Mouse (Mus musculus) neural tube, embryonic 10.5 days (tissue): ENCODE data around the gene Btf3.
A peak's percentile ranks its signal among the peaks of the same experiment; 100 is the strongest.

ENCODE experiments used
- DNase-seq: peaks from one replicate; pipeline ENCODE4 v3.0.0-alpha.2; 2017; ENCODE audit warnings: low spot score; ENCODE audit errors: extremely low spot score

The Btf3 gene

DNA sequence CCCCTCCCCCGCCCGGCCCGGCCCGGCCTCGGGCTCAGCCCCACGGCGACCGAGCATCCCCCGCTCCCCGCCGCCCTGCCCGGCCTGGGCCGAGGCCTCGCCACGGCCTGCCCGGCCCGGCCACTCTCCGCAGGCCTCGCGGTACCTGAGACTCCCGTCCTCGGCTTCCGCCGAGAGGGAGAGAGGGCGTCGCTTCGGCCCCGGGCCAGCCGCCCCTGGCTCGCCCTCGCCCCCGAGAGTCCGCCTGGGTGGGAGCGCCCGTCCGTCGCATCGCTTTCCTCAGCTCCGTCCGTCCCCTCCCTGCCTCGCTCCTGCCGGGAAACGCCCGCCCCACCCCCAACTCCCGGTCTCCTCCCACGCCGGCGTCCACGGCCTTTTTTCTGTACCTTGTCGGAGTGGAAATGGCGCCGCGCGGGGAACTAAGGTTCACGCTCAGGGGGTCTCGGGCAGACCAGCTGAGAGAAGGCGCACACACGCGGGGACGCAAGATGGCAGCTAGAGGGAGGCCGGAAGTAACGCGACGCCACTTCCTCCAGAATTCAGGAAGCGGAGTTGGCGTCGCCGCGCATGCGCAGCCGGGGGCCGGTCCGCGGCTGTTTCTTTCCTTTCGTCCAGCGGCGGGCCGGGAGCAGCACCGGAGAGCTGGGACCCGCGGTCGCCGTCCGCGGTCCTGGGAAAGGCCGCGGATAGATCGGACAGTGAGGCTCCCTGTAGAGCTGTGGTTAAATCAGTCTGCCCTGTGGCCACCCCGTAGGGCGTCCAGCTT lies at the start of gene Btf3:
Gene Btf3, minus strand, starts transcription at position 527 of the 766 bp plus-strand sequence.
- DNase-seq = peak; percentile 97

- DNase-seq = peak; percentile 84
Observed at GRCm38 (mm10) chr13:98365766-98366421, 49.1 kb upstream of the Btf3 start.

DNA sequence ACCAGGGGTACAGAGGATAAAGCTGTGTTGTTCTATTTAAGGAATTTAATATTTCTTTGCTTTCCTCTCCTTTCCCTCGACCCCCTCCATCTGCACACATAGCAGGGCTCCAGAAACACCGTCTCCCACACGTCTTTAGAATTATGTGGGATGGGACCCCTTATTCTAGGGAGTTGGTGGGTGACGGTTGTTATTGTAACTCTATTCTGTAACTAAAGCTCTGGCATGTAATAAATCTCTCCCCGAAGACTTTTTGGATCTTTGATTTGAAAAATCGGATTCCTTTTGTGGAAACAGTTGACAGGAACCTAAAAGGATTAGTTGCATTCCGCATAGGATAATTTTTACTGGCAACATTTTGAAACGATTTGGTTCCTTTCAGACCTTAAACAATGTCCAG lies 48.3 kb upstream of the Btf3 start:
- DNase-seq = no peak

DNA sequence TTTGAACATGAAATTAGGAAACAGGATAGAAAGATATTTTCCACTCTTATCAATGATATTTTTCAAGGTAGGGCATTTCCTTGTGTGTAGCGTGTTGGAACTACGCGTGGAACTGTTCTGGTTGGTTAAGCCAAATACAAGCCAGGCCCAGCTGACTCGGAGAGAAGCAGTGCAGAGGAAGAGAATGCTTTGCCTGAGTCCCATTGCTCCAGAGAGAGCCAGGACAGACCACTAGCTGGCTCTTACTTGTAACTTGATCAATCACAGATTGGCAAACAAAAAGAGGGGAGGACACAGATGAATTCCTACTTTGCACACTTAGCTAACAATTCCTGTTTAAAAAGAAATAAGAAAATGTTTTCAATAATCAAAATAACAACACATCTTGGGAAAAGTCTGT lies 46.2 kb upstream of the Btf3 start:
- DNase-seq = no peak

GRCm38 (mm10) chr13:98361161-98361560 lies 44.4 kb upstream of the Btf3 start:
- DNase-seq = no peak

DNA sequence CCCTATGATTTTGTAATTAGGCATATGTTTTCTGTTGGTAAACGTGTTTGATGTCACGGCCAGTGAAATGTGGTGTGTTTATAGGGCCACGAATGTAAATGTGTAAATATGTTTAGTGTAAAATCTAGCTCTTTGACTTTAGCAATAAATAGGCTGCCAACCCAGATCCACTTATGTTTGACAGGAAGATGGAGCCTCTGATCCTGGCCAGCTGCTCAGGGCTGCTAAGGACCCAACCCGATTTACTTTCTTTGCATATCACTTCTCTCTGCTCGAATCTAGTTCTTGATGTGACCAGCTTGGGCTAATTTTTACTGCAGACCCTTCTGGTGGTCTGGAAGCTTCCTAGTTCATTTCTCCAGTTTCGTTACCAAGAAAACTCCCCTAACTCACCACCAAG lies 43.6 kb upstream of the Btf3 start:
- no peak for DNase-seq

DNA sequence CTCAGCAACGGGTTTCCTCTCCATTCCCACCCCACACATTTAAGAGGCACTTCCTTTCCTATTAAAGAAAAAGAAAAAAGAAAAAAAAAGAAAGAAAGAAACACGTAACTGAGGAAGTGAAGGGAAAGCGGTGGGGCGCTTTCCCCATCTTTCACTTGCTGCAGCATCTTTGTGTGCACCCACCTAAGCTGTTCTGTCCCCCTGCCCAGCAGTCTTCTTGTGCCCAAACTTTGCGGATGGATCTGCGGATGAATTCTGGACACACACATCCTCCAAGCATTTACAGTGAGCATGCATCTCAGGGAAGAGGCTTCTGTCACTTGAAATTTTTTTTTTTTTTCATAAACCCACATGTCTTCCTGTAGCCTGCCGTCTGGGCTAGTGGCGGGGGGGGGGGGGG lies 42.5 kb upstream of the Btf3 start:
- DNase-seq = peak; percentile 34

DNA sequence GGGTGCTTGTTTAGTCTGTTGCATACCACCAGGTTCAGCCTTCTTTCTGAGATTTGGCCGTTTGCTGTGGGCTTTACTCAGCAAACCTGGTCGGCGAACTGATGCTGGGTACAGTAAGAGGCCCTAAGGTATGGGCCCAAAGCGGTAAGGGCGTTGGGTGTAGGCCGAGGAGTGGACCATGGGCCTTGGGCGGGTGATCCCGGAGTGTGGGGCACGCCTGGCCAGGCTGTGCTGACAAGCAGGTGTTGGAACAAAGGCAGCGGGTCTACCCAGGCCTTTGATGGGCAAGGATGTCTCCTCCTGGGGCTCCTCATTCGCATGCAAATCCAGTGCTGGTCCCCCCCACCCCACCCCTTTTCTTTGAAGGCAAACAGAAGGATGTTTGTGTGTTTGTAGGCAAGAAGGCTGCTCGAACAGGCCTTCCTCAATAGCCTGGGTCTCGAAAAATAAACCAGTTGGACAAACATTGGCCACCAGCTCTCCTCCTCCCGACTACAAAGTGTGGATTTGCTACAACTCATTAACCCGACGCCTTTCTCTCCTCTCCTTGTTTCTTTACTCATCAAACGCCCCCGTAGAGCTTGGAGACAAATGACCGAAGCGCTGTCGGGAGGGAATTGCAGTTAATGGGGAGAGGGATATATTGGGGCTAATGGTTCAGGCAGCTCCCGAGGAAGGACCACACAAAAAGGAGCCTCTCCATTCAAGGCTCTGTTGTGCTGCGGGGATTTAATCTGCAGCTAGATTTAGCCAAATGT lies 41.8 kb upstream of the Btf3 start:
- DNase-seq = peak; percentile 76

DNA sequence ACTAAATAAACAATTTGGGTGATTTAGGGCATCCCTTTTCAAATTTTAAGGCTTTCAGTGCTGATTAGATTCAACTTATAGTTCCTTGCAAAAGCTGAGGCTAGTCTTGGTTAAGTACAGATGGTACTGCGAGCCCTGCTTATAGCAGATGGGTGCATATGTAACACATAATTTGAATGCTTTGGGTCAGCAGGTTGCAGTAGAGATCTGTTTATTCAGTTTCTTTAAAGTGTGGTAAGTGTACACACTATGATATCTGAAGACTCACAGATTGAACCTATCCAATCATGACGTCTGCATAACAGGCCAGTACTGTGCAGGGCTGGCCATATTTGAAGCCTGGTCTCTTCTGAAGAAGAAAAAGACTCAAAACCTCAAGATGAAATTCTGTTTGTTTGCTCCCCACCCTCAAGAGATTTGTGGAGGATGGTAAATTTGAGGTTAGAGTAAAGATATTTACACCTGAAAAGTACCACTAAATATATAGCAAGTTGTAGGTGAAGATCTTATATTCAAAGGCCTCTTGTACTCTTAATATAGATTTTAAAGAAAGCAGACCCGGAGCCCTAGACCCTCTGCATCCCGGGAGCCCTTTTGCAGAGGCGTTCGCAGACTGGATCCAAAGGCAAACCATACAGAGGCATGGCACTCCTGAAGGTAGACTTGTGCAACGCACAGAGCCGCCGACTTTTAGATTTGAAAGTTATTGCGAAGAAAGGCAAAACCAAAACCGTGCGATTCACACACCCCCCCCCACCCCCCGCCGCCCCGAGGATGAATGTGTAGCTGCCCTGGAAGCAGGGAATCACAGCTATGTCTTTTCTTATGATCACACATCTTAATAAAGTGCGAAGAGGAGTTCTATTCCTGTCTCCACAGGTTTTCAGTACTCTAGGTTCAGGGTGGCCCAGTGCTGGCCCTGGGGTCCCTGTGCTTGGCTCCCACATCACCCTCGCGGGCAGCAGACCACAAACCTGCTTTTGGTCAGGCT lies 40.9 kb upstream of the Btf3 start:
- DNase-seq = no peak

DNA sequence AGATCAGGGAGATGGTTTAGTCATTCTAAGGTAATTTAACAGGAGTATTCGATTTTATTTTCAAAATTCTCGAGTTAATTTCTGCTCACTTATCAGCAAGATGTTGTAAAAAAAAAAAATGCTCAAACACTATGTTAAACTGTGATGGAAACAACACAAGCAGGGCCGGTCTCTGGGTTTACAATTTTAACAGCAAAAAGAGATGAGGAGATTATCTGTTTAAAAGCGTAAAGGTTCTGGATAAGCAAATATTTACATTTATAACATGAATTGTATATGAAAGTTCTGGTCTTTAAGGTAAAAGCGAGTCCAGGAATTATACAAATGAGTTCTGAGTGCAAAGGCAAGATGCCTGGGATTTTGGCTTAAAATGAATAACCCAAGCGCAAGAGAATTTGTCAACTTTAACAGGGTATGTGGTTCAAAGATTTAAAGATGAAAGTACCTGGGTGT lies 40.2 kb upstream of the Btf3 start:
- DNase-seq = no peak

DNA sequence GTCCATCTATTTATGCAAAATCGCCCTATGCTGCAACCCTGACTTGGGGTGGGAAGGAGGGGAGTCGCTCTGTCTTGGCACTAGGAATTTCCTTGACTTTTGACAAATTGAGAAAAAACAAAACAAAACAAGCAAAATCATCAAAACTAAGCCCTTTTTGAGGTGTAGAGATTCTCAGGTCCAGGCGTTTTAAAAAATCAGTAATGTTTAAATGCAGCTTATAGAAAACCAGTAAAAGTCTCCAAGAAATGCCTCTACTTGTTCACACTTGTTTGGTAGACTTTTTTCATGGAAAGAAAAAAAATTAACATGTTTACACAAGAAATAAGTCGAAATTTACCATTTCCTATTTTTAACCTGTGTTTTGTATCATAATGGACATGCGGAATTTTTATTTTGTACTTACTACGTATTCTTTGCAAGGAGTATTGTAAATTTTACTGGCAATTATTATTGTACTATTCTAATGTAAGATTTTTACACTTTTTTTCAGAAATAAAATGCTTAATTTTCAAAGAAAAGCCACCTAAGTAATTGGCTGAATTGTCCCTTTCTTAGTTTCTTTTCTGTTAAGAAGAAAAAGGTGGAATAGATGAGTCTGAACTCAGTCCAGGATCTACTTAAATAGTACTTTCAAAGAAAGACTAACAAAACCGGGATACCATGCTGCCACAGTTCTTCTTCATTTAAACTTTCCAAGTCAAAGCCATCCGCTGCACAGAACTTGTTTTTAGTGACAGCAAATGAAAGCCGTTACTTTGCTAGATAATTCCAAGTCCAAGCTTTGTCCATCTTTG lies 39.6 kb upstream of the Btf3 start:
- no peak for DNase-seq

GRCm38 (mm10) chr13:98355559-98356111 lies 38.8 kb upstream of the Btf3 start:
- peak; percentile 77 for DNase-seq

DNA sequence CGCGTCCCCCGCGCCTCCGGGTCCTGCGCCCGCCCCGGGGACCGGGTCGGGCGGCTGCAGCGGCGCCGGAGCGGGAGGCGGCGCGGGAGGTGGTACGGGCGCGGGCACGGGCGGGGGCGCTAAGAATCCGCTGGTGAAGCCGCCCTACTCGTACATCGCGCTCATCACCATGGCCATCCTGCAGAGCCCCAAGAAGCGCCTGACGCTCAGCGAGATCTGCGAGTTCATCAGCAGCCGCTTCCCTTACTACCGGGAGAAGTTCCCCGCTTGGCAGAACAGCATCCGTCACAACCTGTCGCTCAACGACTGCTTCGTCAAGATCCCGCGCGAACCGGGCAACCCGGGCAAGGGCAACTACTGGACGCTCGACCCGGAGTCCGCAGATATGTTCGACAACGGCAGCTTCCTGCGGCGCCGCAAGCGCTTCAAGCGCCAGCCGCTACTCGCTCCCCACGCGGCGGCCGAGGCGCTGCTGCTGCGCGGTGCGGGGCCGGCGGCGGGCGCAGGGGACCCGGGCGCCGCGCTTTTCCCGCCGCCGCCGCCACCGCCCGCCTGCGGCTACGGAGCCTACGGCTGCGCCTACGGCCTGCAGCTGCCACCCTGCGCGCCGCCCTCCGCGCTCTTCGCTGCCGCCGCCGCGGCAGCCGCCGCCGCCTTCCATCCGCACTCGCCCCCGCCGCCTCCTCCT lies 38.2 kb upstream of the Btf3 start:
- DNase-seq = peak; percentile 82

GRCm38 (mm10) chr13:98354090-98354801 lies 37.4 kb upstream of the Btf3 start, which contains the start of gene Foxd1:
Gene Foxd1 (plus strand): TSS chr13:98354242.
- DNase-seq = peak; percentile 88

DNA sequence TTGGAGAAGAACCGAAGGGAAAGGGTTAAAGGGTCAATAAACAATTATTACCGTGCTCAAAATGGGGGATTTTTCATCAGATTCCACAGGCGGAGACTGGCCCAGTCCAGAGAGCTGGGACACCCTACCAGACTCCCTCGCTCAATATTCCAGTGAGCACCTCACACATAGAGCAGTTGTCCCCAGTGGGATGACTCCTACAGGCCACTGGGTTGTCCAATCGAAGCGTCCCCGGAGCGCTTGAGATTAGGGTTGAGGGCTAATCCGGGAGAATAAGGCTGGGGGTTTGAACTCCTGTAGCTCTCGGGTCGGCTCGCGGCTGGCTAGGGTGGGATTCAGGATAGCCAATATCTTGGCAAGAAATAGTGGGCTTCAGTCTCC lies 36.9 kb upstream of the Btf3 start:
- no peak for DNase-seq

- DNase-seq = no peak
Observed at GRCm38 (mm10) chr13:98352381-98352975, 35.7 kb upstream of the Btf3 start.

- peak; percentile 52 for DNase-seq
Observed at GRCm38 (mm10) chr13:98351527-98351926, 34.7 kb upstream of the Btf3 start.

GRCm38 (mm10) chr13:98349491-98349890 lies 32.7 kb upstream of the Btf3 start:
- DNase-seq = no peak
